Mouse (Mus musculus) liver, embryonic 15.5 days (tissue): ENCODE data around the gene Dennd4a. TPM values are rescaled to one million over a fixed set of nuclear protein-coding genes. Genes with fewer than 3 reads are reported as not detected.
A peak's percentile ranks its signal among the peaks of the same experiment; 100 is the strongest.

Experiments used
- ATAC-seq: fragments of 200-750 bp; cut with Nextera tagmentation; 2 replicates; pipeline ENCODE4 v1.8.0; 2017; ENCODE audit warnings: moderate number of reproducible peaks, mild to moderate bottlenecking, moderate library complexity; ENCODE audit not compliant: insufficient read depth
- H3K27ac ChIP-seq: fragments of 300-500 bp; sonication (generic); replicated peaks from 2 replicates; pipeline ENCODE4 v1.5.1; 2015; ENCODE audit warnings: mild to moderate bottlenecking, inconsistent platforms
- H3K27me3 ChIP-seq: fragments of 300-500 bp; sonication (generic); 2 replicates; pipeline ENCODE4 v1.6.1; 2015; ENCODE audit warnings: mild to moderate bottlenecking, inconsistent platforms
- H3K36me3 ChIP-seq: fragments of 300-500 bp; sonication (generic); replicated peaks from 2 replicates; pipeline ENCODE4 v1.6.1; 2015; ENCODE audit warnings: moderate library complexity, mild to moderate bottlenecking, inconsistent platforms
- H3K4me1 ChIP-seq: fragments of 300-500 bp; sonication (generic); replicated peaks from 2 replicates; pipeline ENCODE4 v1.6.1; 2015; ENCODE audit warnings: inconsistent platforms
- H3K4me2 ChIP-seq: fragments of 300-500 bp; sonication (generic); 2 replicates; pipeline ENCODE4 v1.6.1; 2015; ENCODE audit warnings: moderate library complexity, mild to moderate bottlenecking, inconsistent platforms
- H3K4me3 ChIP-seq: fragments of 300-500 bp; sonication (generic); replicated peaks from 2 replicates; pipeline ENCODE4 v1.5.1; 2015; ENCODE audit warnings: mild to moderate bottlenecking, inconsistent platforms
- H3K9ac ChIP-seq: fragments of 300-500 bp; sonication (generic); 2 replicates; pipeline ENCODE4 v1.6.1; 2015; ENCODE audit warnings: moderate library complexity, mild to moderate bottlenecking, inconsistent platforms
- H3K9me3 ChIP-seq: fragments of 300-500 bp; sonication (generic); replicated peaks from 2 replicates; pipeline ENCODE4 v1.6.1; 2016; ENCODE audit warnings: inconsistent platforms
- WGBS: fragments of 180-500 bp; shearing (Covaris S2); methylation state at CpG from one replicate; pipeline ENCODE4 v1.1.7; 2015; ENCODE audit warnings: mixed read lengths; ENCODE audit not compliant: insufficient replicate concordance; 5-methylcytosine and 5-hydroxymethylcytosine counted together
- polyA plus RNA-seq: library from polyadenylated mRNA; unstranded; fragments of >200 nt; fragmentation: Nextera tagmentation; extraction: Ambion mirVana; gene quantifications from 2 replicates; pipeline ENCODE4 v1.2.1, GENCODE M21; 2015

The Dennd4a gene
- polyA plus RNA-seq, 1 experiment from 2014 or later: 34.2 TPM

DNA sequence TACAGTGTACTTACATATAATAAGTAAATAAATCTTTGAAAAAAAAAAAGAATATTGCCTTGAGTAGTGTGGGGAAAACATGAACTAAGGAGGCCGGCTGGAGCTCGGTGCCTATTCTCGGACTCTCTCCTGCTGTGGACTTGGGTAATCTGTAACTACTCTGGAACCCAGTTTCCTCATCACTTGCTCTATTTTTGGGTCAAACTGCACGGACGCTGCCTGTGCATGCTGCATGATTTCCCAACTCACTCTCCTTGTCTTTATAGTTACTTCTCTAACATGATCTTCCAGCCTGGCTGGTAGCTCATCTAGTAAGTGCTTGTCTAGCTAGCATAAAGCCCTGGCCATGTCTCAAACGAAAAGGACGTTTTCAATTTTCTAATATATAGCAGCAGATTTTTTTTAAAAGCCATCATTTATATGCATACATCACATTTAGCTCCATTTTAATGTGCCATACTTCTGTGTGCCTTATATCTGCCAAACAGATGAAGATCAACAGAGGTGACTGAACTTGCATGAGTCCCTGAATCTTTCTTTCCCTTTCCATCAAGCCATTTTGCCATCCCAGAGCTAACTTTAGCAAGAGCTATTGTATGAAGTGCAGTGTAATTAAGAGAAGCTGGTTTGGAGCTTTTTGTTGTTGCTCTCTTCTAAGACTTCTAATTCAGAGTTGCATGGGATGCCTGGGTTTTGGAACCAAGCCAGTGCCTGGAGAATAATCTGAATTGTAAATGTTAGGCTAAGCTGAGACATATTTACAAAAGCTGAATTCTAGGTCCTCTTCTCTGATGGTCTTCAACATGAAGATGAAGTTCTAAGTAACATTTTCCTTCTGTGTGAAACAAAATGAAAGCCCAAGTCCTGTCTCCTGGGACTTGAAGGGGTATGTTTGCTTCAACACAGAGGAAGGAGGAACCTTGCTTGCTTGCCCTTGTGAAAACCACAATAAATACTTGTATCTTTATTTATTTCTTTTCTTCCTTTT lies 20.2 kb upstream of the Dennd4a start:
- H3K4me2 ChIP-seq: 0 out of 2 replicates have a peak overlapping the region, but pooled peaks have one; percentile 4
- peak overlapping the region; percentile 99 for H3K27ac ChIP-seq
- H3K27me3 ChIP-seq: no peaks in the 10 kb centered on the region
- peak overlapping the region; percentile 4; the same call in 1 of the 2 replicates for H3K9ac ChIP-seq
- peaks cover 76% of the 10 kb centered on the region for H3K4me1 ChIP-seq
- no peak overlapping the region for H3K4me3 ChIP-seq
- no peaks in the 10 kb centered on the region for H3K36me3 ChIP-seq
- WGBS: 55% methylated on average over 7 of the region's 7 CpGs
- no peaks in the 10 kb centered on the region for H3K9me3 ChIP-seq
- ATAC-seq: no peak

DNA sequence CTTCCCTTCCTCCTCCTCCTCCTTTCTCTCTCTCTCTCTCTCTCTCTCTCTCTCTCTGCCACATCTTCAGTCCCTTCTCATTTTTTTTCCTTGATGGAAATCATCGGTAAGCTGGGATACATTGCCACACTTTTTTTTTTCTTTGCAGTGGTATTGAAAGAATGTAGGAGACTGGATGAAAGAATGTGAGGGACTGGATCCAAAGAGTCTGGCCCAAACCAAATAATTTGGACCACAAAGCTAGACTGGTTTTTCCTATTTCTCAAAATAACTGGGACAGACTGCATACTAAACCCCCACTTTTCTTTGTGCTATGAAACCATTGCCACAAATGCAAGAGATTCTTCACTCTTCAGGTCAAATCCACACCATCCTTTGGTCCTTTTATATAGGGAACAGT lies 19.5 kb upstream of the Dennd4a start:
- H3K9ac ChIP-seq: peak overlapping the region; percentile 4; the same call in 1 of the 2 replicates
- H3K9me3 ChIP-seq: no peaks in the 10 kb centered on the region
- 90% methylated on average over 1 of the region's 1 CpGs for WGBS
- H3K36me3 ChIP-seq: no peaks in the 10 kb centered on the region
- peak overlapping the region; percentile 99 for H3K27ac ChIP-seq
- no peak overlapping the region for H3K4me3 ChIP-seq
- ATAC-seq: no peak
- H3K4me2 ChIP-seq: 0 out of 2 replicates have a peak overlapping the region, but pooled peaks have one; percentile 50
- H3K4me1 ChIP-seq: peaks cover 82% of the 10 kb centered on the region
- no peaks in the 10 kb centered on the region for H3K27me3 ChIP-seq

DNA sequence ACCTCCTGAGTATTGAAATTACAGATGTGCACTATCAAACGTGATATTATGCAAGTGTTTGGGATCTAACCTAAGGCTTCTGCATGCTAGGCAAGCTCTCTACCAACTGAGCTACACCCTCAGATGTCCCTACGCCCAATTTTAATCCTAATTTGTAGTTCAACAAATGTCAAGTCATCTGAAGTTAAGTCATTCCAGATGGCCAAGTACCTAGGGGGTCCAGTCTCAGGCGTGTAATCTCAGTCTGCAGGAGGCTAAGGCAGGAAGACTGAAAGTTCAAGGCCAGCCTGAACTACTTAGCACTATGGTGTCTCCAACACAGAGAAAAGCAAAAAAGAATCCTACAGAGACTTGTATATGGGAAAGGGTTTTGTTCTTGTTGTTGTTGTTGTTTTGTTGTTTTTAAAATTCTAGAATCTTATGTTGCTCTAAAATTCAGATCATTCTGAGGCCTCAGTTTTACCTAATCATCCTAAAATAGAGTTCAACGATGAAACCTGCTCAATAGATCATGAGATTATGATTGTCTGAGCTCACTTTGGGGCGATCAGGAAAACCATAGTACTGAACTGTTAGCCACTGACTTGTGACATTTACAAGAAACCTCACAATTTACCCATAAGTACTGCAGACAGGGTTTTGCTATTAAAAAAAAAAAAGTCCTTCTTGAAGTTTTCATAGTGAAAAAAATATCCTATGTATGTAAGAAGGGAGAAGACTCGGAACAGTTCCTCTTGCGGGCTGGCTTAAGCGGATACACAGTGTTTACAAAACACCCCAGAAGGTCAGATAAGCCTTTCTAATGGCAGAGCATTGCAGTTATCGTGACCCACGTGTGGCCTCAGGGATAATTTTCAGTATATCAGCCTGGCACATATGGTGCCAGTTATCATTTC lies 18.5 kb upstream of the Dennd4a start:
- ATAC-seq: peak; percentile 93

DNA sequence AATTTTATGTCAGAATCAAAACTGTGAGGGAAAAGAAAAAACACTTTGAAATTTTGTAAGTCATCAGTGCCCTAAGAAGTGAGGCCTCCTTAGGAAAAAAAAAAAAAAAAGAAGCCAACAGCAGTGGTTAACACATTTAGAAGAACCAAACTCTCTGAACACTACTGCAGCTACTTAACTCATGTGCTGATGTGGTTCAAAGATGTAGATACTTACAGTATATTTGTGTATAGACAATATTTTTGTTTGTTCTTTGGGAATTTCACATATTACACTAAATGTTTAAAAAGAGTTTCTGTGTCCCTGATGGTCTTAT lies 17.9 kb upstream of the Dennd4a start:
- H3K4me1 ChIP-seq: peaks cover 85% of the 10 kb centered on the region
- H3K9ac ChIP-seq: peak overlapping the region; percentile 40
- H3K9me3 ChIP-seq: no peaks in the 10 kb centered on the region
- no peak for ATAC-seq
- H3K36me3 ChIP-seq: no peaks in the 10 kb centered on the region
- peak overlapping the region; percentile 99 for H3K27ac ChIP-seq
- H3K4me3 ChIP-seq: no peak overlapping the region
- H3K4me2 ChIP-seq: peak overlapping the region; percentile 43
- no peaks in the 10 kb centered on the region for H3K27me3 ChIP-seq

More for the DNA sequence above, 18.5 kb upstream of the Dennd4a start:
- Histone ChIP-seq H3K27me3 (no peaks in the 10 kb centered on the region), H3K9me3 (no peaks in the 10 kb centered on the region), H3K36me3 (no peaks in the 10 kb centered on the region), H3K4me2 (peak overlapping the region; percentile 50), H3K4me1 (peaks cover 88% of the 10 kb centered on the region), H3K4me3 (peak overlapping the region; percentile 24; the same call in 1 of the 2 replicates), H3K27ac (peak overlapping the region; percentile 99), H3K9ac (peak overlapping the region; percentile 42)
- WGBS: 11% methylated on average over 10 of the region's 10 CpGs

DNA sequence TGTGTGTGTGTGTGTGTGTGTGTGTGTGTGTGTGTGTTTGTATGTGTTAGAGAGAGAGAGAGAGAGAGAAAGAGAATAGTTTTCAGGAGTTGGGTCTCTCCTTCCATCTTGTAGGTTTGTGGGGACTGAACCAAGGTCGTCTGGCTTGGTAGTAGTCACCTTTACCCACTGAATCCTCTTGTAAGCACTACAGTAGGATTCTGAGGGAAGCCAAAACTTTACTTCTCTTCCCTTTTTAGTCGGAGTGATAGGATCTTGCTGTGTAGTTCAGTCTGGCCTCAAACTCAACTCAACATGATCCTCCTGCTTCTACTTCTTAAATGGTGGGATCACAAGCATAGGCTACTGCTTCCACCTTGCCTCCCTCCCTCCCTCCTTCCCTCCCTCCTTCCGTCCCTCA lies 17.3 kb upstream of the Dennd4a start:
- peak overlapping the region; percentile 40 for H3K9ac ChIP-seq
- H3K9me3 ChIP-seq: no peaks in the 10 kb centered on the region
- peaks cover 80% of the 10 kb centered on the region for H3K4me1 ChIP-seq
- peak overlapping the region; percentile 99 for H3K27ac ChIP-seq
- WGBS: 38% methylated on average over 3 of the region's 3 CpGs
- no peak for ATAC-seq
- no peak overlapping the region for H3K4me3 ChIP-seq
- H3K27me3 ChIP-seq: no peaks in the 10 kb centered on the region
- peak overlapping the region; percentile 43 for H3K4me2 ChIP-seq
- H3K36me3 ChIP-seq: no peaks in the 10 kb centered on the region

GRCm38 (mm10) chr9:64794448-64795420 lies 16.4 kb upstream of the Dennd4a start:
- no peaks in the 10 kb centered on the region for H3K9me3 ChIP-seq
- H3K4me3 ChIP-seq: no peak overlapping the region
- H3K9ac ChIP-seq: peak overlapping the region; percentile 40; the same call in 1 of the 2 replicates
- 0 out of 2 replicates have a peak overlapping the region, but pooled peaks have one; percentile 9 for H3K4me2 ChIP-seq
- H3K36me3 ChIP-seq: no peaks in the 10 kb centered on the region
- WGBS: 82% methylated on average over 6 of the region's 6 CpGs
- ATAC-seq: no peak
- H3K27ac ChIP-seq: peak overlapping the region; percentile 99
- peaks cover 72% of the 10 kb centered on the region for H3K4me1 ChIP-seq
- H3K27me3 ChIP-seq: no peaks in the 10 kb centered on the region

DNA sequence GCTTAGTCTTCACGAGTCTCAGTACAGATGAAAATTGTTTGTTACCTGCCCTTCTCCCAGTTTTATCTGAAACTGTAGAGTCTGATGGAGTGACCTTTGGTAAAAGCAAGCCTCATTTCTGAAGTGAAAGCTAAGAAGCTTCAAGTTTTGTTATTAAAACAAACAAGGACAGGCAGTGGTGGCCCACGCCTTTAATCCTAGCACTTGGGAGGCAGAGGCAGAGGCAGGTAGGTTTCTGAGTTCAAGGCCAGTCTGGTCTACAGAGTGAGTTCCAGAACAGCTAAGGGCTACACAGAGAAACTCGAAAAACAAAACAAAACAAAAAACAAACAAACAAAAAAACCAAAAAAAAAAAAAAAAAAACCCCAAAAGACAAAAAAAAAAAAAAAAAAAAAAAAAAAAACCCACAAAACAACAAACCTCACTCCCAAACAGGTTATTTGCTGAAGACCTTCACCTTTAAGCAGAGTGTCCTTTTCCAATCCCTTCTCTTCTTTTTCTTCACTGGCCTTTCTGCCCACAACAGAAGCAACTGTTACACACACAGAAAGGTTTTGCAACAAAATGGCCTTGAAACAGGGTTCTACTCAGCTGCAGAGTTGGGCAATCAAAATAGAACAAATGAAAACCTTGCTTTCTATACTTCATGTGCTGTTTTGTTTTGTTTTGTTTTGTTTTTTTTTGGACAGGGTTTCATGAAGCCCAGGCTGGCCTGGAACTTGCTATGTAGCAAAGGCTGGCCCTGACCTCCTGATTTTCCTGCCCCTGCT lies 15.1 kb upstream of the Dennd4a start:
- no peak for ATAC-seq
- Histone ChIP-seq H3K27ac (peak overlapping the region; percentile 99), H3K4me2 (0 out of 2 replicates have a peak overlapping the region, but pooled peaks have one; percentile 5), H3K4me3 (0 out of 2 replicates have a peak overlapping the region, but pooled peaks have one; percentile 3), H3K9ac (0 out of 2 replicates have a peak overlapping the region, but pooled peaks have one; percentile 21), H3K27me3 (no peaks in the 10 kb centered on the region), H3K36me3 (no peaks in the 10 kb centered on the region), H3K9me3 (no peaks in the 10 kb centered on the region), H3K4me1 (peaks cover 63% of the 10 kb centered on the region)
- WGBS: 57% methylated on average over 3 of the region's 3 CpGs

DNA sequence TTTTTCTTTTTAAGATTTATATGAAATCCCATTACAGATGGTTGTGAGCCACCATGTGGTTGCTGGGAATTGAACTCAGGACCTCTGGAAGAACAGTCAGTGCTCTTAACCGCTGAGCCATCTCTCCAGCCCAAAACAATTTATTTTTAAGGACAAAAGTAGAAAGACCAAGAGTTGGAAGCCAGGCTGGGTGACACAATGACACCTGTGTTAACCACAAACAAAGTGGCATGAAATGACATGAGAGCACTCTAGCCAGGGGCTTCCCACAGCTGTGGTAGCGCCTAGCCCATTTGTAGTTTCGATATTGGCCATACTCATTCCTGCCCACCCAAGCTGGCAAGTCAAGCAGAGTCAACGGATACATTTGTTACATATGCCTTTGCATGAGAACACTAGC lies 13.7 kb upstream of the Dennd4a start:
- no peaks in the 10 kb centered on the region for H3K27me3 ChIP-seq
- no peak overlapping the region for H3K4me3 ChIP-seq
- H3K4me2 ChIP-seq: no peak overlapping the region
- no peaks in the 10 kb centered on the region for H3K9me3 ChIP-seq
- no peak overlapping the region for H3K9ac ChIP-seq
- H3K36me3 ChIP-seq: no peaks in the 10 kb centered on the region
- 90% methylated on average over 4 of the region's 4 CpGs for WGBS
- ATAC-seq: no peak
- peak overlapping the region; percentile 41; the same call in 1 of the 2 replicates for H3K27ac ChIP-seq
- peaks cover 49% of the 10 kb centered on the region for H3K4me1 ChIP-seq

- Histone ChIP-seq H3K27me3 (no peaks in the 10 kb centered on the region), H3K4me2 (no peak overlapping the region), H3K36me3 (no peaks in the 10 kb centered on the region), H3K9me3 (no peaks in the 10 kb centered on the region), H3K4me1 (peaks cover 50% of the 10 kb centered on the region), H3K9ac (no peak overlapping the region), H3K27ac (peak overlapping the region; percentile 41; the same call in 1 of the 2 replicates), H3K4me3 (no peak overlapping the region)
- no peak for ATAC-seq
Observed at GRCm38 (mm10) chr9:64798099-64798498, 13.0 kb upstream of the Dennd4a start.
